Mouse (Mus musculus) cerebral cortex, adult 2 months (tissue): ENCODE results near the gene Hoga1.

Experiments used
- WGBS: fragments of 180-500 bp; shearing (Covaris S2); methylation state at CpG from one replicate; pipeline ENCODE4 v1.1.7; 2018; 5-methylcytosine and 5-hydroxymethylcytosine counted together

The Hoga1 gene

DNA sequence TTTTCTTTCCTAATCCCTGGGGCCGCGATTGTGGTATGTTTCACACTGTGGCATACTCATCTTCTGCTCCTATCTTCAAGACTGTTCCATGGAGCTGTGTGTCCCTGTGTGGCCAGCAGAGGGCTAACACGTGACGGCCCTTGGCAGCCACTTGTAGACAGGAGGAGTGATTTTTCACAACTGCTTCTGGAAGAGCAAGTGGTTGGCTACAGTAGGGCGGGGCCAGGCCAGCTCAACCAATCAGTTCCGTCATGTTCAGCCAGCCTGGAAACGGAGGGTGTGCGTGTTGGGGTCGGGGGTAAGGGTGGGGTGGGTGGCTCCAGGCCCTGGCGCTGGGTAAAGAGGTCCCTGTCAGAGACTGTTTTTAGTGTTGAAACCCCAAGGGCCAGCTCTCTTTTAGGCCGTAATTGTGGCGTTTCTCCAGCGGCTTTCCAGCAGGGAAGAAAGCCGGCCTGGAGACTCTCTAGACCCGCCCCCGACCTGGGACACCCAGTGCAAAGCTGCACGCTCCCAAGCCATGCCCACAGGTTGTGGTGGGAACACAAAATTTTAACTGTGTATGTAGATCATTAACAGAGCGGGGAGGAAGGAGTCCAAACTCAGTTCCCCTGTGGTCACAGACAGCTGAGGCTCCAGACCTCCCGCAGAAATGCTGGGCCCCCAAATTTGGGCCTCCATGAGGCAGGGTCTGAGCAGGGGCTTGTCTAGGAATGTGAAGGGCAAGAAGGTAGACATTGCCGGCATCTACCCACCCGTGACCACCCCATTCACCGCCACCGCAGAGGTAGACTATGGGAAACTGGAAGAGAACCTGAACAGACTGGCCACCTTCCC is at the start of gene Hoga1:
TSS of gene Hoga1 (plus strand) at position 342 of the 834 bp plus-strand sequence.
- 38% methylated on average over 23 of the region's 23 CpGs for WGBS

DNA sequence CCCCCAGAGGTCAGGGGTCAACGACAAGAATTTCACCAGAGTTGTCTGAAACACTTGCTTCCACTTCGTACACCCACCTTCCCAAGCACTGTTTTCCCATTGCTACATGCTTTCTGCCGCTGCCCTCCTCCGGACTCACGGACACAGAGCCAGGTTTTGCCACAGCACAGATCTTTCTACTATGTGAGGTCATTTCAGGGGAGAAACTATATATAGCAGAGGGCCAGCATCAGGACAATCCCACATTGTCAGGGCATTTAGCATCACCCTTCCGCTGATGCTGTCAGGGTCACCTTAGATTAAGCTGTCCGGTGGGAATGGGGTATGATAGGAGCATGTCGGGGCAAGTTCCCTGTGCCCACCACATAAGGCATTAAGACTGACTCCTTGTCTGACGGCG is 48.3 kb upstream of the Hoga1 start:
- WGBS: 92% methylated on average over 10 of the region's 10 CpGs

DNA sequence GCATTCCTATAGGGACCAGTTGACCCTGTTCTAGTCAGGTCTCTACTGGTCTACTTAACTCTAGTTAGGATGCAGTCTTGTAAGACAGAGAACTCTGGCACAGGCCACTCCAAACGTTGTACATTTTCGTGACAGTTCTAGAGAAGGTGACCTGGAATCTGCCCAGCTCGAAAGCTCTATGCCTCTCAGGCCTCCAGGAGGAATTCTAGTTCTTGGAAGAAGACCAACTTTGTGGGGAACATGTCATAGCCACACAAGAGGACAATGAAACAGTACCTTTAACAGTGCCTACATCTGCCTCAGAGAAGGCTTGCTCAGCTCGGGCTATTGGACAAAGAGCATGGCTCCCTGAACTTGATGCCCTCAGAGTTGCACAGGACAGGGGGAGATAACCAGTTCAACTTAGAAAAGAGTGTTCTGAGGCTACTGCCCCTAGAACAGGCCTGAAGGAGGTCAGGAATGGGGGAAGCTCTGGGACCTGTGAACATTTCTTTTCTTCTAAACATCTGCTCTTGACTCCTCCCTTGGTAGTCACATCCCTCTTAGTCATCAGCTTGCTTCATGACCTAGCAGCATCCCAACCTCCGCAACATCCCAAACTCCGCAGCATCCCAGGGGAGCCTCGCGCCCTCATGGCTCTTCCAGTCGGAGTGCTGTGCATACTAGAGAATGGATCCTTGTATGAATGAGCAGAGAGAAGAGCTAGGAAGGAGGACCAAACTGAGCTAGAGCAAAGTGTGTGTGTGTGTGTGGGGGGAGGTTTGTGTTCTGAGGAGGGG is 46.5 kb upstream of the Hoga1 start:
- 87% methylated on average over 9 of the region's 9 CpGs for WGBS

DNA sequence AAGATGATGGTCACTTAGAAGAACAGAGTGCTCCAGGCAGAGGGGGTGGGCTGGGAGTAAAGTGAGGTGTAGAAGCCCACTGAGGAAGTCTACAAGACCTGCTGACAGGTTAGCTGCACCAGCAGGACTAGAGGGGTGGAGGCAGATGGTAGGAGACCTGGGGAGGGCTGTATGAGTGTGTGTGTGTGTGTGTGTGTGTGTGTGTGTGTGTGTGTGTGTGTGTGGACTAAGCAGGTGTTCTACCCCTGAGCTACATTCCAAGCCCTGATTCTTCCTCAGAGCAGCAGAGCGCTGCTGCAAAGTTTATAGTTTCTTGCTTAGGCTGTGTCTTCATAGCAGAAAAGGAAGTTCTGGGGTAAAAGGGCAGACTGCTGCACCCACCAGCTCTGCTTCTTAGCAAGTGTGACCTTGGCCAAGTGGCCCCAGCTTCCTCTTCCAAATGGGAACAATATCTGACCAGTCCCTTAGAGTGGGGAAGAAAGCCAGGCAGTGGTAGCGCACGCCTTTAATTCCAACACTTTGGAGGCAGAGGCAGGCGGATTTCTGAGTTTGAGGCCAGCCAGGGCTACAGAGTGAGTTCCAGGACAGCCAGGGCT is 45.6 kb upstream of the Hoga1 start:
- 82% methylated on average over 4 of the region's 4 CpGs for WGBS

DNA sequence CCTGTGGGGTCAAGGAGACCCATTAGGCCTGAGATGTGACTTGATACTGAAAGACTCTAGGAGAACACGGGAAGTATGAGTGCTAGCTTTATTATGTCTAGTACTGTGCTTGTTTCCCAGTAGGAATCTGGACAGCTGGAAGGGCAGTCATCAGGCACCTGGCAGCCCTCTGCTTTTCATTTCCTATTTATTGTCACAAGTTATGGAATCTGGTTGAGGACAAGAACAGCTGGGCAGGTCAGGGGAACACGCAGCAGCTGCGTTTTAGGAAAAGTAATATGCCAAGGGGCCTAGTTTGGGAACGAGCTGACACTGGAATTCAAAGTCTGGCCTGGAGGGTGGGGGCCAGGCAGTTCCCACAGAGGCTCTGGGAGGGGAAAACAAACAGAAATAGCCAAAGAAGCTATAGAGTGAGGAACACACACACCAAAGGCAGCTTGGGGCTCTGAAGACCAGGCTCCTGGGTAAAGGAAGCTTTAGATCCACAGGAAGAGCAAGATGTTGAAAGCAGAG is 44.9 kb upstream of the Hoga1 start:
- WGBS: 69% methylated on average over 4 of the region's 4 CpGs

DNA sequence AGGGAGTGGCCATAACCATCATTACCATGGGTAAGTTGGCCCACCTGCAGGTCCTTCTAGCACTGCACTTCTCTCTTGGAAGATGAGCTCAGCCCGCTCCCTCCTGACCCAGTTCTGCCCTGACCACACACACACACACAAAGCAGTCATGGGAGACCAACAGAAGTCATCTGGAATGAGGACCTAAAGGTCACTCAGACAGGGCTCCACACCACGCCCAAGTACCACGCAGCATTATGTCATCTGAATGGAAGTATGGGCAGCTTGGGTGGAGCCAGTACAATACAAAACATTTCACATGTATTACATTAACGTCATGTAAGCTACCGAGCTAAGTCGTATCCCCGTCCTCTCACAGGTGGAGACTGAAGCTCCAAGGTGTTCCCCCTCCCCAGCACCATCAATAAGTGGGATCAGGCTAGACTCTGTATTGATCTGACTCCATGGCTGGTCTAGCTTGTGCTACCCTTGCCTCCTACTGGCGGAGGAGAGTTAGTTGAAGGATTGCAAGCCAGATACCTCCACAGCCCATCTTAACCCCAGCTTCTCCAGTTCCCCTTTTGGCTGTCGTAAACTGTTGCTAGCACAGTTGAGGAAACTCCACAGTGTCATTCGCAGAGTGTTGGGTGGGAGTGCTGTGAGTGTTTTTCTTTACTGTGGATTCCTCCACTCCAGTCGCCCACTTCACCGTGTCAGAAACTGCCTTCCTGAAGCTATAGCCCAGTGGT is 44.0 kb upstream of the Hoga1 start:
- WGBS: 86% methylated on average over 12 of the region's 12 CpGs

DNA sequence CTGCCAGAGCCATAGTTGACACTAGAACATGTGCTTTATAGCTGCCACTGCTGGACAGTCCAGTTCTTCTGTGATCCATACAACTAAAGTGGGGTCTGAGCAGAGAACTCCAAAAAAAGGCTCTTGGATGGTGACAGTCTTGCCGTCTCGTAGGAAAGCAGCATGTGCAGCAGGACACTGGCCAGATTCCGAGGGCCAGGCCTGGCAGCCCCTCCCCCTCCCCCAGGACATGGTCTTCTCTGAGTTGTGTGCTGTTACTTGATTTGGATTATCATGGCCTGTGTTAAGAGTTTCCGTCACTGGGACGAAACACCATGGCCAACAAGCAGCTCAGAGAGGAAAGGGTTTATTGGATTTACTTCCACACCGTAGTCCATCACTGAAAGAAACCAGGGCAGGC is 41.2 kb upstream of the Hoga1 start:
- 72% methylated on average over 6 of the region's 6 CpGs for WGBS

DNA sequence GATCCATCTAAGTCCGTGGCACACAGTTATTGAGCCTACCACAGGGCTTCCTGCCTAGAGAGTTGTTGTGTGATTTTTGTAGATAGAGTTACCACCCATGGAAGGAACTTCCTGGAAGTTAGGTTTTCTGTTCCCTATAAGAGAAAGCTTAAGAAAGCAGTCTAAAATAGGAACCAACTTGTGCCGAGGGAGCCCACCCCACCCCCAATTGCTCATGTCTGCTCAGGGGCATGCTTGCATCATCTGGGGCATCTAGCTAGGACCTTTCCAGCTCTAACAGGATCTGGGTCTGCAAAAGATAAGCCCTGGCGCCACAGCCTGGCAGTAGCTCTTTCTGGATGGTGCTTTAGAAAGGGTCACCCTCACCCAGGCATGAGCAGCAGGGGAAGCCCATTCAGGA is 39.8 kb upstream of the Hoga1 start:
- WGBS: 75% methylated on average over 3 of the region's 3 CpGs

DNA sequence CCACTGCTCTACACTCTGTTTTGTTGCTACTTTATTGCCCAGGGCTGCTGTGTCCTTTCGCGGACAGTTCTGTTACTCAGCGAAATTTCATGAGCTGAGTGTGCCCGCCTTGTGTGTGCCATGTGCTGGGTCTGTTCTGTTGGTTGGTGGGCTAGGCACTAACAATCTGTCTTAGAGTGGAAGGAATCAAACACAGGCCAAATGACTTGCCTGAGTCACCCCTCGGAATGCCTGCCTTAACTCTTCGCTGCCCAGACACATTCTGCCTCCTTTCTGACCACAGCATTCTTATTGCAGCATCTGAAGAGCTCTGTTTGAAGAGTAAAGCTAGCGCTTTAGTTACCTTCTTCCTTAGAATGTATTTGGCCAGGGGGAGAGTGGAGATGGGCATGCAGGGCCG is 38.8 kb upstream of the Hoga1 start:
- 84% methylated on average over 8 of the region's 8 CpGs for WGBS

DNA sequence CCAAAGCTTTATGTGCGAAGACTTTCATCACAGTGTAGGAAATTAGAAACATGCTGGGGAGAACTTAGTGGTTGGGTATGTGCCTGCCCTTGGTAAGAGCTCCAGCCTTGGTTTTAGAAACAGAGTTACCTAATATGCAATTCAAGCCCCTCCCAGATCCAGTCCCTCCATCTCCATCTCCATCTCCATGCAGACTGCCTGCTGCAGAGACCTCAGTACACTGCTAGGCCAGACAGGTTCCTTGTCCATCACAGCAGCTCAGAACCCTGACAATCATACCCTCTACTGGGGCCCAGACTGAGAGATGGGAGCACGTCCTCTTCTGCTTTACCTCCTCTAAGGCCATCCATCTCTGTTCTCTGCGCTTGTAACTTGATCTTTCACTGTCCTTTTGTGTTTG is 36.8 kb upstream of the Hoga1 start:
- 87% methylated on average over 3 of the region's 3 CpGs for whole genome bisulfite sequencing

DNA sequence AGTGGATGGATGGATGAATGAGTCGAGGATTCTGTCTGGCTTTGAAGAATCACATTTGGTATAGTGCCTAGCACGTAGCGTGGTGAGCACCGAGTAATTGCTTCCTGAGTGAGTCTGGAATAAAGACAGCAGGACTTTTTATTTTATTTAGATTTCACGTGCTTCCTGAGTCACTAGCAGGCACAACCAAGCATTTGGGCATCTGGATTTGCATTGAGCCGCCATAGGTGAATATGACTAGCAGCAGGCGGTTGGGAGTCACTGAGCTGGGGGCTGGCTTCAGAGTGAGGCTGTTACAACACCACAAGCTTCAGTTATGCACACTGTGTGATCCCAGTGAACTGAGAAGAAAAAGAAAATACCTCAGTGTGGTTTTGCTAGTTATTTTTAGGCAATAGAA is 36.3 kb upstream of the Hoga1 start:
- 72% methylated on average over 7 of the region's 7 CpGs for WGBS

DNA sequence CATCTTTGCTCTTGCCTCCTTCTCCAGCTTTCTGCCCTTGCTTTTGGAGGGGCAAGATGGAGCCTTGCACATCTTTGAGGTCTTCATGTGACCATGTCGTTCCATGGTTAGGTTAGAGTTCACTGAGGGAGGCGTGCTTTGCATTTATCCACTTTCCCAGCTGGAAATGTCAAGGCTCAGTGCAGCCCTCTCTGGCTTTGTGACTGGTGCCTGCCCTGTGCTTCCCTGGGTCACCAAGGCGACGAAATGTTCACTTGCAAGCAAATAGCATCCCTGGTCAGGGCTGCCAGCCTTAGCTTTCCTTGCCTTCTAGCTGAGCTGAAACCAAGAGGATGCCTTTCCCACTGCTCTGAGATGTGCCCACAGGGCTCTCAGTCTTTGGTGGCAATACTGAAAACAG is 35.0 kb upstream of the Hoga1 start:
- WGBS: 85% methylated on average over 4 of the region's 4 CpGs

DNA sequence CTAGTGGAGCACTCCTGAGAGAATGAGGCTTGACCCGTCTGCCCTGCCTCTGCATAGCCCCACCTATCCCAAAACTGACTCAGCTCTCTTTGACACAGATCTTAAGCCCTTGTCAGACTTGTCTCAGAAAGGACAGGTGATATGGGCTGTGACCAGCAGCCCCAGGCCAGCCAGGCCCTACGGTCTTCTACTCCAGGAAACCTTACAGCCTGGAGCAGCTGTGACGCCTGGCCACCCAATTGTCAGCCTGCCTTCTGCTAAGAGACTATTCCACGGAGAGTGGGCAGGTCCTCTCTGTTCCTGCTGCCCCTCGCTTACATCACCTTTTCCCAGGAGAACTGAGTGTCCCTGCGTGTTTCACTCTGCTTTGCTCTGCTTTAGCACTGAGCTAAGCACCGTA is 34.3 kb upstream of the Hoga1 start:
- 97% methylated on average over 7 of the region's 7 CpGs for WGBS

DNA sequence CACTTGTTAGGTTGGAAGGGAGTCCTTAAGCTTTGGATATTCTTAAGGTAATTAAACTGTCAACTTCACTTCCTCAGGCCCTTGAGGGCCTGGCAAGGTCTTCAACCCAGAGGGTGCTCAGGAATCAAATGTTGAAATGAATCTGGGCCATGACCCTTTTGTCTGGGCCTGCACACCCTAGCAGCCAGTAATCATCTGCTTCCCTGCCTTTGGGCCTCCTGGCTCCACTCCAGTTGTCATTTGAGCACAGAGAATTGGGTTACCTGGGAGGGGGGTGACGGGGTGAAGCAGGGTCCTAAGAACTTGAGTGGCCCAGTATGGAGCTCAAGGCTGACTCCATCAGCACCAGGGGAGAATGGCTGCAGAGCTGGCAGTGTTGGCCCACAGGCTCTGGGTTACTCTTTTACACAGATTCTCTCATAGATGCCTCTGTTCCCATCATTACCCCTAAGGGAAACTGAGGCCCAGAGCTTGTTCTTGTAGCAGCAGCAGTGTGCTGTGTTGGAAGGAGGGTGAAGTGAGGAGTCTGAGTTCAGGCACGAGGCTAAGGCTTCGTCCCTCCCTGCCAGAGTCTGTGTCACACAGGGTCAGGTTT is 31.1 kb upstream of the Hoga1 start:
- 92% methylated on average over 3 of the region's 3 CpGs for WGBS

DNA sequence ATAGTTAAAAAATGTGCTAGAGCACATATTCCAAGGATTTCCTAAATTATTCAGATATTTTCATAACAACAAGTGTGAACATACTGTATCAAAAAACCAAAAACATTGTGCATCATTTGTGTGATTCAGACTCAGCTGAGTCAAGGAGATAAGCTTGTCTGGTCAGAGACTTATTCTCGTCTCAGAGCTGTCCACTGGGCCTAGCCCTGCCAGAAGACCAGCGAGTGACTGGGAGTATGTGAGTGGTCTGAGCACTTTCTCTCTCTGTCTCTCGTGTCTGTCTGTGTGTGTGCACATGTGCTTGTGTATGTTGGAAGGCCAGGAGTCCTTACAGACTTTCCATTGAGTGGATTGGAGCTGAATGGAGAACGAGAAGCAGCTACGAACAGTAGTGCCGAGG is 30.4 kb upstream of the Hoga1 start:
- 91% methylated on average over 6 of the region's 6 CpGs for whole genome bisulfite sequencing

DNA sequence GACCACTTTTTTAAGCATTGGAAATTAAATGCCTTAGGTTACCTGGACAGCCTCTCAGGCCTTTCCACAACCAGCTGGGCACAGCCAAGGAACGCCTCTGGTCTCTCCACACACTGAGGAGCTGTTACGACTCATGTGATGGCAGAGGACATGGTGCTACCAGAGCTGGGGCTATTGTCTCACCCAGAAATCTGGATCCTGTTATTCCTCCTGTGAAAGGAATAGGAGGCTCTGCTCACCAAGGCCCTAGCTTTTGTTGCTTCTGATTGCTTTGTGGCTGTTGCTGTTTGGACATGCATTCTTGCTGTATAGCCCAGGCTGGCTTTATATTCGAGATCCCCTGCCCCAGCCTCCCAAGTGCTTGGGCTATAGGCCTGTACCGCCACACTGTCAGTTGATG is 29.2 kb upstream of the Hoga1 start:
- WGBS: 67% methylated on average over 4 of the region's 4 CpGs

DNA sequence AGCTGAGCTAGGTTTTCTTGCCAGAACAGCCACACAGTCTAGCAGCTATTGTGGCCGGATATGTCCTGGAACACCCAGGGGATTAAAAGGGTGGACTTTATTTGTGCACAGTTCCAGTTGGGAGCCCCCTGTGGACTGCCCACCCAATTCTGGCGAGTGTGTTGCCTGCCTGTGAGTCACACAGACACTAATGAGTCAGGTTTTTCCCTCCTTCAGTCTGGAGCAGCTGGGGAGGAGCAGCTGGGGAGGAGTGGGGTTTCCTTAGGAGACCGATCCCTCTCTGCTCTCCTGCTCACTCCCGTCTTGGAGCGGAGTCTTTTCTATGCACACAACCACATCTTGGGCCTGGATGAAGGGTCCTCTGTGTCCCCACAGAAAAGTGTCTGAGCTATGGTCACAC is 28.6 kb upstream of the Hoga1 start:
- 33% methylated on average over 5 of the region's 5 CpGs for WGBS

DNA sequence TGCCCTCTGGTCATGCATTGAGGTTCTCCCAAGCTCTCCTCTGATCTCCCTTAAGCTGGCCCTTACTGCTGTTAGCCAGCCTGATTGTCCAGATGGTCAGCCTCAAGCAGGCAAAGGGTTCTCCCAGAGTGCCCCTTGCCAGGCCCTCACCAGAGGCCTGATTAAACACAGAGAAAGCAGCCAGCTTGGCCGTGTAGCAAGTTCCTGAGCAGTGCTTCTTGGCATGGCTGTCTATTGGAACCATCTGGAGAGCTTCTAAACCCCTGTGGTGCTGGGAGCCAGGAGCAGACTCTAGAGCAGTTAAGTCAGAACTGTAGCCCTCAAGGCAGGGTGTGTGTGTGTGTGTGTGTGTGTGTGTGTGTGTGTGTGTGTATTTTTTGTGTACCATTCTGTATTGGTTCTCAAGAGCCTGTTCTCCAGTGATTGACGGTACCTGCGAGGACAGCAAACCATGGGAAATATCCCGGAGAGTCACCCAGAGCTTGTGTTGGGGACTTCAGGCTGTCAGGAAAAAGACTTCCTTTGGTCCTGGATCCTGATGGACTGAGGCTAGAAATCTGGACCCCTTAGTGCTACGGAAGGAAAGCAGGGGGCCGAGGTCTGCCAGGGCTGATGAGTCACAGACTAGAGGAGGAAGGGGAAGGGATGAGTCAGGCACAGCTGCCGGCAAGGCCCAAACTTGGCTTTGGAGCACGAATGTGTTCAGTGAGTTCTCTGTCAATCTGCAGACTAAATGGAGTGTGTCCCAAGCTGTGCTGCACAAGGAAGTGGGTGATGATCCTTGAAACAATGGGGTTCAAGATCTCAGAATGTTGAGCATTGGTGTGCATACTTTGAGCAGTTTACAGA is 27.8 kb upstream of the Hoga1 start:
- 38% methylated on average over 8 of the region's 8 CpGs for WGBS

DNA sequence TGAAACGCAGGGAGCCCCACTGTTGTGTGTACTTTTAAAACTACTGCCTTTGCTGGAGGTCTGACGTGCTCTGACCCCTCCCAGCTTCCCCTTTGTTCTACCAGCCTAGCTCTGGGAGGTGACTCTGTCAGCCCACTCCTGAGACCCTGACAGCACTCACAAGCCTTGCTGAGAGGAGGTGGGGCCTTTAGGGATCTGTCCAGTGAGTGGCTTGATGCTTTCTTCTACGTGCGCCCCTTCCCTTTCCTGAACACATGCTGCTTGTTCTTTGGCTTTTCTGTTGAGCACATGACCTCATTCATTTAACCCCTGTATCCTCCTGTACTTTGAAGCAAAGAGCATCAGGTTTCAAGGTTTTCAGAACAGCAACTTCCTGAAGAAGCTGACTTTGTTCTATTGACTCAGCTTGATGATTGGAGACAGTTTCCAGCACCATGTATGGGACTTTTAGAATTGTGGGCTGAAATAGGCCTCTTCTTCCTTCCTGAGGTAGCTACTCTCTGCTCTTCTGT is 26.3 kb upstream of the Hoga1 start:
- WGBS: 72% methylated on average over 4 of the region's 4 CpGs
